Mouse (Mus musculus) urinary bladder, postnatal 10 days (tissue): ENCODE results near the gene Ifitm5.

Experiments
- DNase-seq: peaks from one replicate; pipeline ENCODE4 v3.0.0; 2022; ENCODE audit warnings: low spot score

The Ifitm5 gene

DNA sequence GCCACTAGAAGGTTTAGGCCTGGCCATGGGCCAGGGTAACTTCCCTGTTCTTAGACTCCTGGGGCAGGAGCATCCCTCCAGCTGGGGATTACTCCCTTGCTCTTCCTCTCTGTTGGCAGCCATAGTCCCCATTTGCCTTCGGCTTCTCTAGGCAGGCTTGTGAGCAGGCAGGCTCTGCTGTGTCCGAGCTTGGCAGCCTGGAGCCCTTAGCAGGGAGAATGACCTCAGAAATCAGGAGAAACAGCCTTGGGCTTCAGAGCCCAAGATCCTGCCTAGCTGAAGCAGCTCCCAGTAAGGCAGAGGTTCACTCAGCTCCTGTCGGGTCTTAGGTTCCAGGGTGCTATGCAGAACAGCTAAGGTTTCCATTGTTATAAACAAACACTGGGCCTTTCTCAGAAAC, 51.0 kb downstream of the Ifitm5 start:
- no peak for DNase-seq
